Mouse (Mus musculus): ENCODE measurements around the gene Pip4k2b. TPM values are rescaled to one million over a fixed set of nuclear protein-coding genes. Genes with fewer than 3 reads are reported as not detected.
A peak's percentile ranks its signal among the peaks of the same experiment; 100 is the strongest.

Gene Pip4k2b
- total and polyA plus RNA-seq, 3 experiments = 23.3 to 44.0 (median 30.8) TPM

DNA sequence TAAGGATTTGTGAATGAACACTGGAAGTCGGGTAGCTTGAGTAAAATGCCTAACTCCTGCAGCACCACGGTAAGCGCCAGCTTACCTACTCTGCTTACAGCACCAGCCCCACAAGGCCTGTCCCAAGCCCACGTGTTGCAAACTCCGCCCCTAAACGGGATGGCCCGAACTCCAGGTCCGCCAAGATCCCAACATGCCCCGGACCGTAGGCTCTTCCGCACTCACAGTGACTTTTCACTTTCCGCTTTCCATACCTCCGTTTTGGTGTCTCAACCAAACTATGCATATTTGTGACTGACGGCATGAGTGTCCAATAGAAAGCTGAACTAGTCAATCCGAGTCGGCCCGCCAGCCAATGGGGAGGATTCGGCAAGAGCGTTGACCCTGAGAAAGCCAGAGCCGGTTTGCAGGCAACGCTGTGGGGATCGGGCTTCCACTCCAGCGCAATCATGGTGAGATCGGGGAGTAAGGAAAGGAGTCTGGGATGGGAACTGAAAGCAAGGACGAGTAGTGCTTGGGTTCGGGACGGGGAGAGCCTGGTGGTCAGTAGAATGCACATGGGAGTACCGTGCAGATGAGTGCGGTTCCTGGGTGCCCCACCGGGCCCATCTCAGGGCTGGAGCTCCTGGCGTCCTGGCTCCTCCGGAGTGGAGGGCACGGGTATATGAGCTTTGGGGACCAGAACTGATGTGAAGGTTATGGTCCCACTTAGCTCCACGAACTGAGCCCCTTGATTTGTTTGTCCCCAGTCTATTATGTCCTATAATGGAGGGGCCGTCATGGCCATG, 41.3 kb downstream of the Pip4k2b start, which contains the start of gene Psmb3:
Psmb3 (plus strand) TSS at position 361 of the 788 bp plus-strand sequence.
- dilution Hi-C loops (cut with MboI; ENCODE audit: extremely low pct_ligation_motif_present, extremely low pct_unique_long_range_greater_than_20kb, low sequenced_read_pairs) (no loop called here), in situ Hi-C loops (cut with MboI; ENCODE audit: low pct_ligation_motif_present, low pct_unique_long_range_greater_than_20kb, low sequenced_read_pairs) (loop anchor here (5.0 kb wide), 1 partner anchor 34 kb away; no protein-coding TSS in a partner anchor)

DNA sequence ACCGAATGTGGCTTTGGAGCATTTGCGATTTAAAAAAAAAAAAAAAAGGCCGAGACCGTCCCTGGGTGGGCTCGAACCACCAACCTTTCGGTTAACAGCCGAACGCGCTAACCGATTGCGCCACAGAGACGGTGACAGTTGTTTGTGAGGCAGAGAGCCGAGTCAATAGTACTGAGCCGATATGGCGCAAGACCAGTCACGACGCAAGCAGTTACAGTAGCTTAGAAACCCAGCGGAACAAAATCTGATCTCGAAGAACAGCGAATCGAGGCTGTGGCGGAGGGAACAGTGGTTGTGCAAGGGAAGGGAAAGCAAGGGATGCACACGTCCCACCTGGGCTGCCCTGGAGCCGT, 42.1 kb downstream of the Pip4k2b start:
- Histone ChIP-seq H3K27ac (ENCODE audit: insufficient read depth, low read depth) (peak overlapping the region; percentile 86), H3K4me1 (ENCODE audit: control insufficient read depth in 1 of 2, insufficient read depth in 2 of 2) (peaks cover 9 to 47% of the 10 kb centered on the region in 2 experiments), H3K9ac (ENCODE audit: insufficient read depth, low read depth) (peak overlapping the region; percentile 78), H3K79me2 (replicated peaks; ENCODE audit: control insufficient read depth, extremely low read depth, insufficient read depth, poor library complexity, severe bottlenecking) (peaks cover 32% of the 10 kb centered on the region), H3K4me2 (ENCODE audit: insufficient read depth, low read depth, poor library complexity, severe bottlenecking) (peak overlapping the region; percentile 52), H3K36me3 (replicated peaks in 1 of 2; ENCODE audit: control insufficient read depth in 1 of 2, insufficient read depth in 1 of 2, low read length in 1 of 2) (peaks cover 21 to 32% of the 10 kb centered on the region in 2 experiments), H3K27me3 (replicated peaks) (peaks cover 21% of the 10 kb centered on the region), H3K4me3 (replicated peaks in 1 of 3; ENCODE audit: low read depth in 2 of 3, low read length in 2 of 3, poor library complexity in 1 of 3) (peak overlapping the region; percentile 57 to 100 (median 99)), H3K9me3 (replicated peaks; ENCODE audit: low read length) (no peaks in the 10 kb centered on the region)
- DNase-seq (ENCODE audit: extremely low read depth) = peak; percentile 92
- TF ChIP-seq MAZ (IDR thresholded peaks at IDR 0.05; ENCODE audit: low read depth, low read length) (no peak), POLR2A (IDR thresholded peaks at IDR 0.05; ENCODE audit: low read depth, low read length) (no peak), ZC3H11A (IDR thresholded peaks at IDR 0.05; ENCODE audit: low read depth, low read length) (no peak), KAT2A (IDR thresholded peaks at IDR 0.05; ENCODE audit: insufficient replicate concordance, low read length) (peak; percentile 90), RAD21 (IDR thresholded peaks at IDR 0.05; ENCODE audit: low read depth, low read length) (no peak), MAFK (IDR thresholded peaks at IDR 0.05; ENCODE audit: insufficient replicate concordance, low read length) (peak; percentile 96), USF2 (conservative IDR thresholded peaks at IDR 0.05; ENCODE audit: low read depth, low read length) (no peak), E2F4 (IDR thresholded peaks at IDR 0.05; ENCODE audit: insufficient replicate concordance, low read depth, low read length) (peak; percentile 78; the same call in 1 of the 2 replicates), NRF1 (IDR thresholded peaks at IDR 0.05; ENCODE audit: low read depth, low read length) (peak; percentile 63; the same call in 1 of the 2 replicates), CHD1 (IDR thresholded peaks at IDR 0.05; ENCODE audit: low read depth, low read length) (no peak), NELFE (IDR thresholded peaks at IDR 0.05; ENCODE audit: low read depth, low read length) (no peak), TBP (conservative IDR thresholded peaks at IDR 0.05; ENCODE audit: low read depth, low read length) (peak; percentile 99), ZNF384 (IDR thresholded peaks at IDR 0.05; ENCODE audit: low read depth, low read length) (peak; percentile 96), SMC3 (IDR thresholded peaks at IDR 0.05; ENCODE audit: low read depth, low read length) (no peak), ELF1 (IDR thresholded peaks at IDR 0.05; ENCODE audit: low read depth, low read length) (peak; percentile 98)
- dilution Hi-C loops (cut with MboI; ENCODE audit: extremely low pct_ligation_motif_present, extremely low pct_unique_long_range_greater_than_20kb, low sequenced_read_pairs) (no loop called here), in situ Hi-C loops (cut with MboI; ENCODE audit: low pct_ligation_motif_present, low pct_unique_long_range_greater_than_20kb, low sequenced_read_pairs) (loop anchor here (5.0 kb wide), 1 partner anchor 35 kb away; no protein-coding TSS in a partner anchor)

More for the DNA sequence above, 41.3 kb downstream of the Pip4k2b start, which contains the start of gene Psmb3:
- Histone ChIP-seq H3K79me2 (replicated peaks; ENCODE audit: control insufficient read depth, extremely low read depth, insufficient read depth, poor library complexity, severe bottlenecking) (peaks cover 33% of the 10 kb centered on the region), H3K36me3 (replicated peaks in 1 of 2; ENCODE audit: control insufficient read depth in 1 of 2, insufficient read depth in 1 of 2, low read length in 1 of 2) (peaks cover 23 to 39% of the 10 kb centered on the region in 2 experiments), H3K27ac (ENCODE audit: insufficient read depth, low read depth) (peak within 1 kb of the TSS; percentile 86), H3K9ac (ENCODE audit: insufficient read depth, low read depth) (peak within 1 kb of the TSS; percentile 78), H3K4me1 (ENCODE audit: control insufficient read depth in 1 of 2, insufficient read depth in 2 of 2) (peaks cover 6 to 41% of the 10 kb centered on the region in 2 experiments), H3K9me3 (replicated peaks; ENCODE audit: low read length) (no peaks in the 10 kb centered on the region), H3K4me2 (ENCODE audit: insufficient read depth, low read depth, poor library complexity, severe bottlenecking) (peak within 1 kb of the TSS; percentile 52), H3K27me3 (replicated peaks) (peaks cover 21% of the 10 kb centered on the region), H3K4me3 (replicated peaks in 1 of 3; ENCODE audit: low read depth in 2 of 3, low read length in 2 of 3, poor library complexity in 1 of 3) (peak within 1 kb of the TSS; percentile 57 to 100 (median 99))
- TF ChIP-seq USF1 (IDR thresholded peaks at IDR 0.05; ENCODE audit: low read depth, low read length) = peak; percentile 92
- peak; percentile 94 for TF ChIP-seq GABPA (IDR thresholded peaks at IDR 0.05; ENCODE audit: insufficient replicate concordance, low read depth, low read length)
- TF ChIP-seq ZNF384 (IDR thresholded peaks at IDR 0.05; ENCODE audit: low read depth, low read length) = peak; percentile 50; the same call in 1 of the 2 replicates
- peak; percentile 100 for TF ChIP-seq ELF1 (IDR thresholded peaks at IDR 0.05; ENCODE audit: low read depth, low read length)
- TF ChIP-seq ZKSCAN1 (IDR thresholded peaks at IDR 0.05; ENCODE audit: borderline replicate concordance, low read depth, low read length) = no peak
- peak; percentile 80 for TF ChIP-seq MAZ (IDR thresholded peaks at IDR 0.05; ENCODE audit: low read depth, low read length)
- no peak for TF ChIP-seq JUND (conservative IDR thresholded peaks at IDR 0.05; ENCODE audit: low read depth, low read length)
- peak; percentile 85 for TF ChIP-seq NELFE (IDR thresholded peaks at IDR 0.05; ENCODE audit: low read depth, low read length)
- peak; percentile 86; the same call in 1 of the 2 replicates for TF ChIP-seq ZMIZ1 (IDR thresholded peaks at IDR 0.05; ENCODE audit: low read depth, low read length)
- TF ChIP-seq IRF4 (IDR thresholded peaks at IDR 0.05; ENCODE audit: low read depth, low read length) = peak; percentile 72
- no peak; the same call in 1 of the 2 replicates for TF ChIP-seq E2F4 (IDR thresholded peaks at IDR 0.05; ENCODE audit: insufficient replicate concordance, low read depth, low read length)
- TF ChIP-seq HCFC1 (IDR thresholded peaks at IDR 0.05; ENCODE audit: low read depth, low read length) = peak; percentile 96
- TF ChIP-seq TBP (conservative IDR thresholded peaks at IDR 0.05; ENCODE audit: low read depth, low read length) = peak; percentile 79
- peak; percentile 98 for TF ChIP-seq CHD2 (IDR thresholded peaks at IDR 0.05; ENCODE audit: low read length)
- TF ChIP-seq EP300 (IDR thresholded peaks at IDR 0.05; ENCODE audit: low read length) = no peak
- no peak for TF ChIP-seq ZC3H11A (IDR thresholded peaks at IDR 0.05; ENCODE audit: low read depth, low read length)
- peak; percentile 67; the same call in 1 of the 2 replicates for TF ChIP-seq RCOR1 (conservative IDR thresholded peaks at IDR 0.05; ENCODE audit: low read depth, low read length)
- TF ChIP-seq NRF1 (IDR thresholded peaks at IDR 0.05; ENCODE audit: low read depth, low read length) = peak; percentile 61
- peak; percentile 99 for TF ChIP-seq SIN3A (IDR thresholded peaks at IDR 0.05; ENCODE audit: low read length)
- peak; percentile 98 for TF ChIP-seq MYC (IDR thresholded peaks at IDR 0.05; ENCODE audit: low read depth, low read length)
- no peak for TF ChIP-seq CTCF (conservative IDR thresholded peaks at IDR 0.05 in 1 of 2, IDR thresholded peaks at IDR 0.05 in 1 of 2; ENCODE audit: low read depth in 2 of 2, low read length in 2 of 2)
- peak; percentile 99 for TF ChIP-seq MAX (IDR thresholded peaks at IDR 0.05; ENCODE audit: low read length)
- peak; percentile 88 for TF ChIP-seq USF2 (conservative IDR thresholded peaks at IDR 0.05; ENCODE audit: low read depth, low read length)
- peak; percentile 53 for TF ChIP-seq BHLHE40 (IDR thresholded peaks at IDR 0.05; ENCODE audit: low read depth, low read length)
- peak; percentile 89 for TF ChIP-seq TCF12 (IDR thresholded peaks at IDR 0.05; ENCODE audit: low read depth, low read length)
- TF ChIP-seq PAX5 (IDR thresholded peaks at IDR 0.05; ENCODE audit: low read length) = no peak
- no peak for TF ChIP-seq CHD1 (IDR thresholded peaks at IDR 0.05; ENCODE audit: low read depth, low read length)
- TF ChIP-seq MEF2A (IDR thresholded peaks at IDR 0.05; ENCODE audit: borderline replicate concordance, low read depth, low read length) = peak; percentile 89; the same call in 1 of the 2 replicates
- TF ChIP-seq MAFK (IDR thresholded peaks at IDR 0.05; ENCODE audit: insufficient replicate concordance, low read length) = peak; percentile 85
- no peak for TF ChIP-seq RAD21 (IDR thresholded peaks at IDR 0.05; ENCODE audit: low read depth, low read length)
- peak; percentile 45; the same call in 1 of the 2 replicates for TF ChIP-seq ETS1 (conservative IDR thresholded peaks at IDR 0.05; ENCODE audit: low read depth, low read length)
- peak; percentile 96 for TF ChIP-seq KAT2A (IDR thresholded peaks at IDR 0.05; ENCODE audit: insufficient replicate concordance, low read length)
- TF ChIP-seq UBTF (IDR thresholded peaks at IDR 0.05; ENCODE audit: low read depth, low read length) = 0 out of 2 replicates have a peak, but pooled peaks have one; percentile 3
- TF ChIP-seq POLR2AphosphoS2 (IDR thresholded peaks at IDR 0.05; ENCODE audit: low read depth, low read length) = peak; percentile 90; the same call in 1 of the 2 replicates
- TF ChIP-seq POLR2A (IDR thresholded peaks at IDR 0.05; ENCODE audit: low read depth, low read length) = peak; percentile 97
- TF ChIP-seq MXI1 (IDR thresholded peaks at IDR 0.05; ENCODE audit: low read depth, low read length) = peak; percentile 99
- no peak for TF ChIP-seq SMC3 (IDR thresholded peaks at IDR 0.05; ENCODE audit: low read depth, low read length)
- 0 out of 2 replicates have a peak, but pooled peaks have one; percentile 26 for TF ChIP-seq JUN (IDR thresholded peaks at IDR 0.05; ENCODE audit: insufficient read depth, low read depth, low read length)
- peak; percentile 100 for DNase-seq (ENCODE audit: extremely low read depth)
